Mouse (Mus musculus) small intestine, adult 2 months (tissue): ENCODE results near the gene D430041D05Rik.

ENCODE experiments used
- CTCF ChIP-seq: fragments of 200-500 bp; IDR thresholded peaks from 2 replicates; pipeline ENCODE4 v1.5.1; 2012; ENCODE audit warnings: low read depth, mild to moderate bottlenecking, control low read depth, inconsistent platforms, low read length, moderate library complexity, mixed read lengths; ENCODE audit not compliant: insufficient replicate concordance, insufficient read length; ENCODE audit errors: extremely low read depth
- POLR2A ChIP-seq: fragments of 200-500 bp; IDR thresholded peaks from 2 replicates; pipeline ENCODE4 v1.6.1; 2012; ENCODE audit warnings: low read depth, mild to moderate bottlenecking, control low read depth, inconsistent platforms, low read length, moderate library complexity

GRCm38 (mm10) chr2:104110031-104110430 lies 300.8 kb downstream of the D430041D05Rik start:
- TF ChIP-seq CTCF: no peak
- no peak for TF ChIP-seq POLR2A
